Mouse (Mus musculus) limb, embryonic 12.5 days (tissue): ENCODE measurements around the gene Sufu. TPM values are rescaled to one million over a fixed set of nuclear protein-coding genes. Genes with fewer than 3 reads are reported as not detected.

Experiments
- ATAC-seq: fragments of 200-750 bp; cut with Nextera tagmentation; 2 replicates; pipeline ENCODE4 v1.8.0; 2017; ENCODE audit warnings: low read depth, moderate TSS enrichment; ENCODE audit not compliant: insufficient number of reproducible peaks, insufficient read depth, low FRiP score, low TSS enrichment
- H3K27ac ChIP-seq: fragments of 300-500 bp; sonication (generic); 2 replicates; pipeline ENCODE4 v1.5.1; 2016; ENCODE audit warnings: mild to moderate bottlenecking, moderate library complexity
- H3K27me3 ChIP-seq: fragments of 300-500 bp; sonication (generic); 2 replicates; pipeline ENCODE4 v1.6.1; 2016; ENCODE audit warnings: mild to moderate bottlenecking, moderate library complexity
- H3K36me3 ChIP-seq: fragments of 300-500 bp; sonication (generic); 2 replicates; pipeline ENCODE4 v1.6.1; 2016; ENCODE audit warnings: mild to moderate bottlenecking, moderate library complexity
- H3K4me1 ChIP-seq: fragments of 300-500 bp; sonication (generic); replicated peaks from 2 replicates; pipeline ENCODE4 v1.6.1; 2016
- H3K4me2 ChIP-seq: fragments of 300-500 bp; sonication (generic); 2 replicates; pipeline ENCODE4 v1.6.1; 2016; ENCODE audit warnings: mild to moderate bottlenecking, moderate library complexity
- H3K4me3 ChIP-seq: fragments of 300-500 bp; sonication (generic); replicated peaks from 2 replicates; pipeline ENCODE4 v1.5.1; 2016; ENCODE audit warnings: mild to moderate bottlenecking
- H3K9ac ChIP-seq: fragments of 300-500 bp; sonication (generic); replicated peaks from 2 replicates; pipeline ENCODE4 v1.6.1; 2016; ENCODE audit warnings: mild to moderate bottlenecking, moderate library complexity
- H3K9me3 ChIP-seq: fragments of 300-500 bp; sonication (generic); 2 replicates; pipeline ENCODE4 v1.6.1; 2016; ENCODE audit warnings: mild to moderate bottlenecking, moderate library complexity
- WGBS: fragments of 180-500 bp; shearing (Covaris S2); methylation state at CpG from one replicate; pipeline ENCODE4 v1.1.7; 2016; 5-methylcytosine and 5-hydroxymethylcytosine counted together
- polyA plus RNA-seq: library from polyadenylated mRNA; unstranded; fragments of >200 nt; fragmentation: Nextera tagmentation; extraction: Ambion mirVana; gene quantifications from 2 replicates; pipeline ENCODE4 v1.2.1, GENCODE M21; 2016

Sufu gene
- polyA plus RNA-seq, 1 experiment from 2014 or later, result 44.4 TPM

- 48% methylated on average over 10 of the region's 10 CpGs for WGBS
- peaks cover 63% of the 10 kb centered on the region for H3K36me3 ChIP-seq
- H3K4me3 ChIP-seq, result no peak overlapping the region
- peak overlapping the region; percentile 24; the same call in 1 of the 2 replicates for H3K27ac ChIP-seq
- H3K4me2 ChIP-seq, result no peak overlapping the region
- H3K27me3 ChIP-seq, result no peaks in the 10 kb centered on the region
- H3K9me3 ChIP-seq, result no peaks in the 10 kb centered on the region
- peaks cover 21% of the 10 kb centered on the region for H3K4me1 ChIP-seq
- no peak overlapping the region for H3K9ac ChIP-seq
- ATAC-seq, result 0 out of 2 replicates have a peak, but pooled peaks have one; percentile 40
These were observed 55.5 kb downstream of the Sufu start for GRCm38 (mm10) chr19:46452052-46452827.

- Histone ChIP-seq H3K27ac (no peak overlapping the region; the same call in 1 of the 2 replicates), H3K9me3 (no peaks in the 10 kb centered on the region), H3K27me3 (no peaks in the 10 kb centered on the region), H3K4me2 (no peak overlapping the region), H3K4me3 (no peak overlapping the region), H3K4me1 (peaks cover 14% of the 10 kb centered on the region), H3K36me3 (peaks cover 67% of the 10 kb centered on the region), H3K9ac (no peak overlapping the region)
- no peak for ATAC-seq
- WGBS, result 84% methylated on average over 9 of the region's 9 CpGs
These were observed 56.2 kb downstream of the Sufu start for GRCm38 (mm10) chr19:46452916-46453315.

GRCm38 (mm10) chr19:46454126-46454880 lies 57.6 kb downstream of the Sufu start:
- whole genome bisulfite sequencing, result 65% methylated on average over 20 of the region's 20 CpGs
- Histone ChIP-seq H3K4me2 (no peak overlapping the region), H3K4me1 (0 out of 2 replicates have a peak, but pooled peaks cover 2% of the 10 kb centered on the region), H3K27ac (peak overlapping the region; percentile 62), H3K9me3 (no peaks in the 10 kb centered on the region), H3K9ac (no peak overlapping the region; the same call in 1 of the 2 replicates), H3K36me3 (peaks cover 80% of the 10 kb centered on the region), H3K4me3 (no peak overlapping the region), H3K27me3 (no peaks in the 10 kb centered on the region)
- ATAC-seq, result no peak

GRCm38 (mm10) chr19:46455032-46455431 lies 58.3 kb downstream of the Sufu start:
- Histone ChIP-seq H3K9ac (peak overlapping the region; percentile 28), H3K36me3 (peaks cover 88% of the 10 kb centered on the region), H3K4me3 (no peak overlapping the region), H3K27ac (peak overlapping the region; percentile 62; the same call in 1 of the 2 replicates), H3K27me3 (no peaks in the 10 kb centered on the region), H3K4me1 (no peaks in the 10 kb centered on the region), H3K9me3 (no peaks in the 10 kb centered on the region), H3K4me2 (no peak overlapping the region)
- no peak for ATAC-seq
- WGBS, result 52% methylated on average over 1 of the region's 1 CpGs

GRCm38 (mm10) chr19:46455556-46455955 lies 58.9 kb downstream of the Sufu start:
- no peak for ATAC-seq
- no peaks in the 10 kb centered on the region for H3K4me1 ChIP-seq

GRCm38 (mm10) chr19:46456018-46456735 lies 59.5 kb downstream of the Sufu start:
- H3K4me2 ChIP-seq, result no peak overlapping the region
- H3K4me3 ChIP-seq, result no peak overlapping the region
- no peak overlapping the region for H3K9ac ChIP-seq
- H3K9me3 ChIP-seq, result no peaks in the 10 kb centered on the region
- 94% methylated on average over 5 of the region's 5 CpGs for WGBS
- H3K27me3 ChIP-seq, result no peaks in the 10 kb centered on the region
- peaks cover 89% of the 10 kb centered on the region for H3K36me3 ChIP-seq
- H3K27ac ChIP-seq, result peak overlapping the region; percentile 62; the same call in 1 of the 2 replicates
- no peak for ATAC-seq
- H3K4me1 ChIP-seq, result no peaks in the 10 kb centered on the region

More at GRCm38 (mm10) chr19:46455556-46455955, 58.9 kb downstream of the Sufu start:
- no peaks in the 10 kb centered on the region for H3K27me3 ChIP-seq
- H3K36me3 ChIP-seq, result peaks cover 89% of the 10 kb centered on the region
- H3K9ac ChIP-seq, result peak overlapping the region; percentile 28; the same call in 1 of the 2 replicates
- no peaks in the 10 kb centered on the region for H3K9me3 ChIP-seq
- H3K4me3 ChIP-seq, result no peak overlapping the region
- 91% methylated on average over 8 of the region's 8 CpGs for WGBS
- peak overlapping the region; percentile 62; the same call in 1 of the 2 replicates for H3K27ac ChIP-seq
- H3K4me2 ChIP-seq, result no peak overlapping the region

- Histone ChIP-seq H3K4me1 (no peaks in the 10 kb centered on the region), H3K27me3 (no peaks in the 10 kb centered on the region), H3K4me2 (no peak overlapping the region), H3K4me3 (no peak overlapping the region), H3K9ac (no peak overlapping the region), H3K9me3 (no peaks in the 10 kb centered on the region), H3K27ac (no peak overlapping the region), H3K36me3 (peaks cover 90% of the 10 kb centered on the region)
- 86% methylated on average over 5 of the region's 5 CpGs for WGBS
- no peak for ATAC-seq
These were observed 61.1 kb downstream of the Sufu start for GRCm38 (mm10) chr19:46457798-46458197.

- no peaks in the 10 kb centered on the region for H3K9me3 ChIP-seq
- ATAC-seq, result no peak
- no peaks in the 10 kb centered on the region for H3K4me1 ChIP-seq
- H3K4me3 ChIP-seq, result no peak overlapping the region
- peaks cover 83% of the 10 kb centered on the region for H3K36me3 ChIP-seq
- no peak overlapping the region for H3K9ac ChIP-seq
- WGBS, result 84% methylated on average over 10 of the region's 10 CpGs
- H3K4me2 ChIP-seq, result no peak overlapping the region
- H3K27ac ChIP-seq, result no peak overlapping the region
- H3K27me3 ChIP-seq, result no peaks in the 10 kb centered on the region
These were observed 62.6 kb downstream of the Sufu start for GRCm38 (mm10) chr19:46459256-46459655.

GRCm38 (mm10) chr19:46459889-46460288 lies 63.2 kb downstream of the Sufu start:
- Histone ChIP-seq H3K9me3 (no peaks in the 10 kb centered on the region), H3K4me3 (no peak overlapping the region), H3K4me1 (no peaks in the 10 kb centered on the region), H3K27ac (no peak overlapping the region), H3K9ac (no peak overlapping the region), H3K4me2 (no peak overlapping the region), H3K36me3 (peaks cover 77% of the 10 kb centered on the region), H3K27me3 (no peaks in the 10 kb centered on the region)
- ATAC-seq, result no peak
- WGBS, result 90% methylated on average over 2 of the region's 2 CpGs

- Histone ChIP-seq H3K36me3 (peaks cover 70% of the 10 kb centered on the region), H3K4me3 (no peak overlapping the region), H3K9me3 (no peaks in the 10 kb centered on the region), H3K27ac (no peak overlapping the region), H3K9ac (no peak overlapping the region), H3K27me3 (no peaks in the 10 kb centered on the region), H3K4me1 (peaks cover 7% of the 10 kb centered on the region), H3K4me2 (no peak overlapping the region)
- WGBS, result 92% methylated on average over 3 of the region's 3 CpGs
- no peak for ATAC-seq
These were observed 65.9 kb downstream of the Sufu start for GRCm38 (mm10) chr19:46462574-46462973.

- Histone ChIP-seq H3K9ac (no peak overlapping the region), H3K4me1 (peaks cover 7% of the 10 kb centered on the region), H3K4me3 (no peak overlapping the region), H3K36me3 (peaks cover 67% of the 10 kb centered on the region), H3K27me3 (no peaks in the 10 kb centered on the region), H3K9me3 (no peaks in the 10 kb centered on the region), H3K27ac (no peak overlapping the region), H3K4me2 (no peak overlapping the region)
- 97% methylated on average over 4 of the region's 4 CpGs for WGBS
- ATAC-seq, result no peak
These were observed 66.8 kb downstream of the Sufu start for GRCm38 (mm10) chr19:46463446-46463845.
